Mouse (Mus musculus): ENCODE data around the gene Atat1. TPM values are rescaled to one million over a fixed set of nuclear protein-coding genes. Genes with fewer than 3 reads are reported as not detected.
A peak's percentile ranks its signal among the peaks of the same experiment; 100 is the strongest.

The Atat1 gene
- polyA plus RNA-seq, 1 experiment, result 63.9 TPM

- Histone ChIP-seq H3K4me1 (replicated peaks; ENCODE audit: control insufficient read depth, insufficient read depth, low read length) (peaks cover 46% of the 10 kb centered on the region), H3K27ac (ENCODE audit: control insufficient read depth, insufficient read depth, low read length) (peak overlapping the region; percentile 88), H3K36me3 (ENCODE audit: control insufficient read depth, insufficient read depth, low read length) (peaks cover 6% of the 10 kb centered on the region), H3K27me3 (ENCODE audit: control insufficient read depth, insufficient read depth, low read length) (no peaks in the 10 kb centered on the region), H3K4me3 (ENCODE audit: control insufficient read depth, insufficient read depth, low read length) (peak overlapping the region; percentile 96)
- peak; percentile 47 for DNase-seq
- WGBS, result under 1% methylated on average over 7 of the region's 7 CpGs
- TF ChIP-seq CTCF (IDR thresholded peaks at IDR 0.05; ENCODE audit: borderline replicate concordance, control insufficient read depth, extremely low read depth, insufficient read depth, low read length, poor library complexity) (no peak), POLR2A (IDR thresholded peaks at IDR 0.05; ENCODE audit: control insufficient read depth, extremely low read depth, insufficient read depth, low read length, poor library complexity) (0 out of 2 replicates have a peak, but pooled peaks have one; percentile 38)
Measured at GRCm38 (mm10) chr17:35869346-35870067, 40.4 kb downstream of the Atat1 start.

- 1% methylated on average over 7 of the region's 7 CpGs for WGBS
- H3K4me3 ChIP-seq (ENCODE audit: control insufficient read depth, insufficient read depth, low read length), result peak overlapping the region; percentile 96
- H3K27ac ChIP-seq (ENCODE audit: control insufficient read depth, insufficient read depth, low read length), result peak overlapping the region; percentile 88
- peaks cover 46% of the 10 kb centered on the region for H3K4me1 ChIP-seq (replicated peaks; ENCODE audit: control insufficient read depth, insufficient read depth, low read length)
- H3K36me3 ChIP-seq (ENCODE audit: control insufficient read depth, insufficient read depth, low read length), result peaks cover under 1% of the 10 kb centered on the region; the same call in 1 of the 2 replicates
- no peak for TF ChIP-seq POLR2A (IDR thresholded peaks at IDR 0.05; ENCODE audit: control insufficient read depth, extremely low read depth, insufficient read depth, low read length, poor library complexity)
- TF ChIP-seq CTCF (IDR thresholded peaks at IDR 0.05; ENCODE audit: borderline replicate concordance, control insufficient read depth, extremely low read depth, insufficient read depth, low read length, poor library complexity), result no peak
- H3K27me3 ChIP-seq (ENCODE audit: control insufficient read depth, insufficient read depth, low read length), result no peaks in the 10 kb centered on the region
- no peak for DNase-seq
Measured at GRCm38 (mm10) chr17:35868961-35869345, 40.9 kb downstream of the Atat1 start.

- TF ChIP-seq POLR2A (IDR thresholded peaks at IDR 0.05; ENCODE audit: control insufficient read depth, extremely low read depth, insufficient read depth, low read length, poor library complexity) (peak; percentile 29; the same call in 1 of the 2 replicates), CTCF (IDR thresholded peaks at IDR 0.05; ENCODE audit: borderline replicate concordance, control insufficient read depth, extremely low read depth, insufficient read depth, low read length, poor library complexity) (no peak)
- Histone ChIP-seq H3K27me3 (ENCODE audit: control insufficient read depth, insufficient read depth, low read length) (no peaks in the 10 kb centered on the region), H3K4me3 (ENCODE audit: control insufficient read depth, insufficient read depth, low read length) (peak overlapping the region; percentile 96), H3K27ac (ENCODE audit: control insufficient read depth, insufficient read depth, low read length) (peak overlapping the region; percentile 88), H3K36me3 (ENCODE audit: control insufficient read depth, insufficient read depth, low read length) (no peaks in the 10 kb centered on the region), H3K4me1 (replicated peaks; ENCODE audit: control insufficient read depth, insufficient read depth, low read length) (peaks cover 42% of the 10 kb centered on the region)
- 4% methylated on average over 17 of the region's 17 CpGs for WGBS
- DNase-seq, result peak; percentile 69
Measured at GRCm38 (mm10) chr17:35868165-35868820, 41.6 kb downstream of the Atat1 start.

- Histone ChIP-seq H3K4me1 (replicated peaks; ENCODE audit: control insufficient read depth, insufficient read depth, low read length) (peaks cover 39% of the 10 kb centered on the region), H3K4me3 (ENCODE audit: control insufficient read depth, insufficient read depth, low read length) (peak overlapping the region; percentile 96), H3K27ac (ENCODE audit: control insufficient read depth, insufficient read depth, low read length) (peak overlapping the region; percentile 55), H3K36me3 (ENCODE audit: control insufficient read depth, insufficient read depth, low read length) (no peaks in the 10 kb centered on the region), H3K27me3 (ENCODE audit: control insufficient read depth, insufficient read depth, low read length) (no peaks in the 10 kb centered on the region)
- TF ChIP-seq CTCF (IDR thresholded peaks at IDR 0.05; ENCODE audit: borderline replicate concordance, control insufficient read depth, extremely low read depth, insufficient read depth, low read length, poor library complexity) (peak; percentile 10; the same call in 1 of the 2 replicates), POLR2A (IDR thresholded peaks at IDR 0.05; ENCODE audit: control insufficient read depth, extremely low read depth, insufficient read depth, low read length, poor library complexity) (no peak)
- WGBS, result 6% methylated on average over 26 of the region's 26 CpGs
- peak; percentile 72 for DNase-seq
Measured at GRCm38 (mm10) chr17:35866911-35867890, 42.7 kb downstream of the Atat1 start.

- no peaks in the 10 kb centered on the region for H3K36me3 ChIP-seq (ENCODE audit: control insufficient read depth, insufficient read depth, low read length)
- WGBS, result under 1% methylated on average over 38 of the region's 38 CpGs
- H3K27ac ChIP-seq (ENCODE audit: control insufficient read depth, insufficient read depth, low read length), result peak overlapping the region; percentile 55; the same call in 1 of the 2 replicates
- peak overlapping the region; percentile 96 for H3K4me3 ChIP-seq (ENCODE audit: control insufficient read depth, insufficient read depth, low read length)
- peak; percentile 59 for DNase-seq
- no peaks in the 10 kb centered on the region for H3K27me3 ChIP-seq (ENCODE audit: control insufficient read depth, insufficient read depth, low read length)
- TF ChIP-seq CTCF (IDR thresholded peaks at IDR 0.05; ENCODE audit: borderline replicate concordance, control insufficient read depth, extremely low read depth, insufficient read depth, low read length, poor library complexity) (no peak), POLR2A (IDR thresholded peaks at IDR 0.05; ENCODE audit: control insufficient read depth, extremely low read depth, insufficient read depth, low read length, poor library complexity) (no peak)
- H3K4me1 ChIP-seq (replicated peaks; ENCODE audit: control insufficient read depth, insufficient read depth, low read length), result peaks cover 36% of the 10 kb centered on the region
Measured at GRCm38 (mm10) chr17:35866281-35866831, 43.5 kb downstream of the Atat1 start.

Data from thymus, adult 2 months (tissue).